Mouse (Mus musculus) heart, adult 9 months (tissue): ENCODE data around the gene Gabpa.
A peak's percentile ranks its signal among the peaks of the same experiment; 100 is the strongest.

Experiments used
- DNase-seq, 2 experiments: peaks; one replicate each; pipeline ENCODE4 v3.0.0; 2022; ENCODE audit warnings: low spot score in 2 of 2

Gene Gabpa

GRCm38 (mm10) chr16:84864656-84865055, 29.9 kb downstream of the Gabpa start:
- DNase-seq, result no peak

- no peak for DNase-seq
Measured at GRCm38 (mm10) chr16:84873805-84874204, 39.1 kb downstream of the Gabpa start.

DNA sequence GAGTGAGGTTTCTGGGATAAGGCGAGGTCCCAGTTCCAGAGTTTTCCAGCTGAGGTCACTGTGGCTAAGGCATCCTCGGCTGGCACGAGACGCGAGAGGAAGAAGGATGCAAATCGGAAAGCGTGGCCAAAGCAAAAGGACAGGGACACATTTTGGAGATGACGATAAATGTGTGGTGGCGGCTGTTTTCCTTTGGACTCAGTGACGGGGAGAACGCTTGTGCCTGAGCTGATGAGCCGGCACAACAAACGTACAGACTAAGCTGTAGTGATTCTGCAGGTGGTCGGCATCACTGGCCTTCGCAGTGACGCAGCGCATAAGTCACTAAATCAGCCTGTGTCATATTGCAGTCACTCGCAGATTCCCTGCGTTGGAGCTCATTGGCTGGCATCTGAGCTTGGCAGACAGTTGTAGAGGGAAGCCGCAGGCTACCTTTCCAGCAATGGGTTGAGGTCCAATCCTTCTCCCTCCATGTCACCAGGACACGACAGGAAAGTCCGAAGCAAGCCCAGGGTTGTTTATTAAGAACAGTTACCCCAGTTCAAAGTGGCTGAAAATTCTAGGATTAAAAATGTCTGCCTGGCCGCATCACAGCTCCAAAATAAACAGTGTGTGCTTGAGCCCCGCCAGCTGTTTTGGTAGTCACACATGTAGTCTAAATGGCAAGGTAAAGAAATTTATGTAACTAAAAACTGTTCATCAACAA, 40.4 kb downstream of the Gabpa start:
- DNase-seq, result peak; percentile 7 to 15

- no peak for DNase-seq
Measured at GRCm38 (mm10) chr16:84875718-84876035, 41.0 kb downstream of the Gabpa start.

DNA sequence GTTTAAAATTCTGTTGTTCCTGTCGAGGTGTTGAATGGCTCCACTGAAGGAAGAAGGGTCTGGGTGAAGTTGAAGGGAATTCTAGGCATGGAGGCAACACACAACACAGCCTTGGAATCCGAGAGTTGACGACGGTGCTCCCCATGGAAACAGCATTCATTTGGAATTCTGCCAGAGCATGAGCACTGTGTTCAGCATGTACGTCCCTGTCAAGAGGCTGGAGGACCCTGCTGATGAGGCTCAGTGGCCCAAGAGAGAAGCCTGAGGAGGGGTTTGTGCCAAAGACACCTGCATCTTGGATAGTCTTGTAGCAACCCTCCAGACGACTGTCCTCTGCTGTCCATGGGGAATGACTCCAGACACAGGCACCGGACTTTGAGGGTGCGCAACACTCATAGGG, 41.4 kb downstream of the Gabpa start:
- DNase-seq, result no peak

DNA sequence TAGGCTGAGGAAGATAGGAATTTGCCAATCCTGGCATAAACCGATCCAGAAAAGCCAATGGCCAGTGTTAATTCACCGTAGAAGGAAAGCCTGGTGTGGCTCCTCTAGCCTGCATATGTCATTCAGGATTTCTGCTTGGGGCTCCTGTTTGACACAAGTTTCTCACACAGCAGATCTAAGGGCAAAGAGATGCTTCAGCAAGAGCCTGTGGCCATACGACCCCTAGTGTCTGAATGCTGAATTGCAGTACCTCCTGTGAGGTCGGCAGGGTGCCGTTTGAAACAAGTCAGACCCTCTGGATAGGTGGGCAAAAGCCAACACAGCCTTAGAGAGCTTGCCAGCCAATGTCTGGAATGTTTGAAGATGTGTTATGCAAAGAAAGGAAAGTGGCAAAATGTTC, 44.4 kb downstream of the Gabpa start:
- DNase-seq, result peak; percentile 28 to 57

- no peak for DNase-seq
Measured at GRCm38 (mm10) chr16:84881168-84881567, 46.4 kb downstream of the Gabpa start.

DNA sequence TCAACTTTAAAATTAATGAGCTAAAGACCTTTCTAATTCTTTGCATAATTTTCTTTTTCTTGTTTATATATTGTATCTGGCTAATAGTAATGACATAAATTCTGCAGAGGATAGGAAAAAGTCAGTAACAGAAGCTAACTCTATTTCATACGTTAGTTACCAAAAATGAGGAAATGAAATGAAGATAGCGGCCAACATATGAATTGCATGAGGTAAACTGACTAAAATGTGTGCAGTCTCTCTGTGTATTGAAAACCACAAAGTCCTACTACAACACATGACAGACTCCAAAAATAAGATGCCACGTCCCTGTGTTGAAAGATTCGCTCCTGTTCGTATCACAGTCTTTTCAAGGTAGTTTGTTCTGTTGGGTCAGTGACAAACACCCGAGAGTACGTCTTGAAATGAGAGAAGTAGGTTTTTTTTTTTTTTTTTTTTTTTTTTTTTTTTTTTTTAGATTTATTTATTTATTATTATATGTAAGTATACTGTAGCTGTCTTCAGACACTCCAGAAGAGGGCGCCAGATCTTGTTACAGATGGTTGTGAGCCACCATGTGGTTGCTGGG, 47.1 kb downstream of the Gabpa start:
- DNase-seq, result no peak

GRCm38 (mm10) chr16:84884572-84884971, 49.8 kb downstream of the Gabpa start:
- DNase-seq, result no peak

- no peak for DNase-seq
Measured at GRCm38 (mm10) chr16:84902995-84903394, 68.3 kb downstream of the Gabpa start.

GRCm38 (mm10) chr16:84911477-84912165, 76.9 kb downstream of the Gabpa start:
- no peak for DNase-seq
